Mouse (Mus musculus) CD4-positive helper T cell, adult 2 months (primary cell): Measurements from ENCODE around the gene Sash1.

Experiments used
- DNase-seq: peaks from one replicate; pipeline ENCODE4 v3.0.0-alpha.2; 2012; ENCODE audit warnings: low read depth, missing footprints, low spot score

The Sash1 gene

DNA sequence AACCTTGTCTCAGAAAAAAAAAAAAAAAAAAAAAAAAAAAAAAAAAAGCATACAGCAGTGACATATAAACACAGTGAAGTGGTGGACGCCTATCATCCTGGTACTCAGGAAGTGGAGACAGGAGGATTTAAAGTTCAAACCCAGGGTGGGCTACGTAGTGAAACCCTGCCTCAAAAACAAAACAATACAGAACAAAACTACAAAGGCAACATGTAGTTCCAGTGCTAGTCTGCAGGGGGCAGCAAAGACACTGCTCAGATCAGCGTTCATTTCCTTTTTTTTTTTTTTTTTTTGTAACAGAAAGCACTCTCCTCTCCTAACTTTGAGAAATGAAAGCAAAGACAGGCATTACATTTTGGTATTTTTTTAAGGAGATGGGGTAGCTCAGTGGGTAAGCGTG is 203.0 kb downstream of the Sash1 start:
- peak; percentile 50 for DNase-seq

DNA sequence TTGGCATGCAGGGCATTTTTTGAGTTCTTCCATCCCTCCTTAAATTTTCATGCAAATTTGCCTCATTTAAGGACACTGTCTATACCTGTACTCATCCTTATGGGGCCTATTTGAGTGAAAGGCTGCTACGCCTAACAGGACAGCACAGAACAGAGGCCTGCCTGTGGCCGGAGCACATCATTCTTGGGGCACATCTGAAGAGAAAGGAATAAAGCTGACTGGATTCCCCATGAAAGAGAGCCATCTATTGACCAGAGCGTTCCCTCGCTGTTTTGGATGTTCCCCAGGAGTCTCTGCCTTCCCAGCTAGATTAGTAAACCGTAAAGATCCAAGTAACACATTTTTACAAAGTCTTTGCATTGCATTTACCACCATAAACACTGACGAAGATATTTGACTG is 203.5 kb downstream of the Sash1 start:
- no peak for DNase-seq

DNA sequence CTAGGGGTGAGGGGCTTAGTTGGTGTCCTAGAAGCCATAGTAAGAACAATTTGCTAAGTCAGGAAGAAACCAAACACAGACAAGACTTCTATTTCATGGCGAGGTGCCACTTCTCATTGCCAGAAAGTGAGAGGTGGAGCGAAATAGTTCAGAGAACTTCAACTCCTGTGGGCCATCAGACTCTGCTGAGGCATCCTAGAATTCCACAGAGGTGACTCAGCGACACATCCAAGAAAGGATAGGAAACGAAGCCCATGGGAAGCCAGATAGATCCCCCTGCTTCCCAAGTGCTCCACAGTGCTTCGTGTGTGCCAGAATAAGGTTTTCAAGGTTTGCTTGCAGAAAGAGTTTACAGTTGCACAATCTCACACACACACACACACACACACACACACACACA is 209.1 kb downstream of the Sash1 start:
- DNase-seq: no peak
